Mouse (Mus musculus) ZHBTc4 (cell line): ENCODE data around the gene Rasa4.
"Not testable (repeated sequence)": the region's sequence is repeated elsewhere in the genome, so short reads cannot be mapped to it uniquely, and the experiment has no call there.

ENCODE experiments used
- DNase-seq: peaks from one replicate; pipeline ENCODE4 v3.0.0-alpha.2; 2011; ENCODE audit warnings: low read depth, low spot score

The Rasa4 gene

DNA sequence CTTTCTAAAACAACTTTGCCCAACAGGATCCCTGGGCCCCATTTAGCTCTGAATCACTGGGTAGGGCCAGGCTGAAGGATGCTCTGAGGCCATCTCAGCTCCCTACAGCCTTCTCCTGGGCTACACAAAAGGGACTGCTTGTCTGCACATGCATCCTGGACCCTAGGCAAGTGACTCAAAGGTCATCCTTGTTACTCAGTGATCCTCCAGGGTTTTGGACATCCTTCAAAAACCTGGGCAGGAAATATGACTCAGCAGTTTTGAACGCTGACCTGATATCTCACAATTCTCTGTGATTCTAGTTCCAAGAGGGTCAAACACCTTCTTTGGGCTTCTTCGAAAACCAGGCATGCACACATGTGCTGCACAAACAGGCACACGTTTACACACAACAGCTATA, 25.3 kb downstream of the Rasa4 start:
- no peak for DNase-seq

DNA sequence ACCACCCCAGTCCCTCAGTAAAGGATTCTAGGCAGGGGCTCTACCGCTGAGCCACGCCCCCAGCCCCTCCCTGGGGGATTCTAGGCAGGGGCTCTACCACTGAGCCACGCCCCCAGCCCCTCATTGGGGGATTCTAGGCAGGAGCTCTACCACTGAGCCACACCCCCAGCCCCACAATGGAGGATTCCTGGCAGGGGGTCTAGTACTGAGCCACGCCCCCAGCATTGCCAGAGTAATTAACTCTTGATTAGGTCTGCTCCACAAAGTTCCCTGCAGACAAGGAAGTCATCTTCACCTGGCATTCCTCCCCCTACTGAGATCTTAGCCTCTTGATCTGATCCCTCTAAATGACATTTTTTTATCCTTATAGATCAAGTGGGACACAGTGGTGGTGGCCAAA, 29.8 kb downstream of the Rasa4 start:
- DNase-seq: peak; percentile 85

DNA sequence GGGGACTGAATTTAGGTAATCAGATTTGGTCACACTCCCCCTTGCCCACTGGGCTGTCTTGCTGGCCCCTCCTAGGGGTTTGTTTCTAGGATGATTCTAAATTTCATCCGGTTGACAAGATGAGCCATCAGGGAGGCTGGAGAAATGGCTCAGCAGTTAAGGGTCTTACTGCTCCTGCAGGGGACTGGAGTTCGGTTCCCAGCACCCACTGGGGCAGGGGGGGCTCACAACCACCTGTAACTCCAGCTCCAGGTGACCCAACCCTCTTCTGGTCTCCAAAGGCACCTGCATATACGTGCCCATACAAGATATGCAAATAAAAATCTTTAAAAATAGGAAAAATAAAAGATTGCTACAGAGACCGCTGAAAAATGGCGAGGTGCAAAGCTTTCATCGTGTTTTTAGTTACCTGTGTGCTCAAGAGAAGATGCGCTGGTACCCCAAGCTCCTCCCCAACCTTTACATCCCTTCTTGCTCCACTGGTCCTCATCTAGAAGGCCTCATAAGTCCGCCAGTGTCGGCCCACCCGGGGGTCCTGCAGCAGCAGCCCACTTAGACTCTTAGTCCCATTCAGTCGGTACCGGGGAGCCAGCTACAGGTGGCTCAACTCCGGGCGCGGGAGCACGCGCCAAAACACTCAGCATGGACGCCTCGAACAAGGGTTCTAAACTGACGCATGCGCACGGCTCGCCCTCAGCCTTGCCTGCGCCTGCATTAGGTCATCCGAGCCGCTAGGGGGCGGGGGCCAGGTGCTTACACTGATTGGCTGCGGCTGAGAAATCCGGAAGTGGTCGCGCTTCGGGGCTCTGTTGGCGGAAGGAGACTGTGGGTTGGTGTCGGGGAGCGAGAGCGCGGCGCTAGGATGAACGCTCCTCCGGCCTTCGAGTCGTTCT, 32.4 kb downstream of the Rasa4 start, which contains the start of gene Polr2j:
Polr2j (plus strand) TSS at position 741 of the 893 bp plus-strand sequence.
- peak; percentile 99 for DNase-seq

DNA sequence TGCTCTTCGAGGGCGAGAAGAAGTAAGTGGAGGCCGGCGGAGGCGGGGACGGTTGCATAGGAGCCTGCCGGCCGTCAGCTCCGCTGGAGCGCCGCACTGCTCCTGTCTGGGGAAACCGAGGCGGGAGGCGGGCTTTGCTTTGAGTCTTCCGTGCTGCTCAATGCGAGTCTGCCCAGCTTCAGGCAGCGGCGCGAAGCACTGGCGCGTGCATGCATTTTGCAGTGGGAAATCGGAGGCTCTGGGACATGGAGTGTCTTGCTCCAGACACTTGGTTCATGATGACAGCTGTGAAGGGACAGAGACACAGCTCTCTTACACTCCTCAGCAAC, 33.0 kb downstream of the Rasa4 start:
- DNase-seq: no peak

DNA sequence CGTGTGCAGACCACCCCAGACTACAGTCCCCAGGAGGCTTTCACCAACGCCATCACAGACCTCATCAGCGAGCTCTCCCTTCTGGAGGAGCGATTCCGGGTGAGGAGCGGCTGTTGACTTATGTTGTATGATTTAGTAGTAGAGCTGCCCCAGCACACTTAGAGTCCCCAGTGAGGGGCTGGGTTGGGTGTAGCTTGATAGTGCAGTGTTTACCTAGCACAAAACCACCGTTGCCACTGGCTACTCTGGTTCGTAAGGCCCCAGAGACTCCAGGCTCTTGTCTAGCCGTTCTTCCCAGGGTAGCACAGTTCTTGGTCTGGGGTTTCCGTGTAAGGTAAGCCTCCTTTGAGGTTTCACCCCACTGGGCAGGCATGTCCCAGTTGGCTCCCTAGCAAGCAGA, 38.4 kb downstream of the Rasa4 start:
- DNase-seq: no peak

DNA sequence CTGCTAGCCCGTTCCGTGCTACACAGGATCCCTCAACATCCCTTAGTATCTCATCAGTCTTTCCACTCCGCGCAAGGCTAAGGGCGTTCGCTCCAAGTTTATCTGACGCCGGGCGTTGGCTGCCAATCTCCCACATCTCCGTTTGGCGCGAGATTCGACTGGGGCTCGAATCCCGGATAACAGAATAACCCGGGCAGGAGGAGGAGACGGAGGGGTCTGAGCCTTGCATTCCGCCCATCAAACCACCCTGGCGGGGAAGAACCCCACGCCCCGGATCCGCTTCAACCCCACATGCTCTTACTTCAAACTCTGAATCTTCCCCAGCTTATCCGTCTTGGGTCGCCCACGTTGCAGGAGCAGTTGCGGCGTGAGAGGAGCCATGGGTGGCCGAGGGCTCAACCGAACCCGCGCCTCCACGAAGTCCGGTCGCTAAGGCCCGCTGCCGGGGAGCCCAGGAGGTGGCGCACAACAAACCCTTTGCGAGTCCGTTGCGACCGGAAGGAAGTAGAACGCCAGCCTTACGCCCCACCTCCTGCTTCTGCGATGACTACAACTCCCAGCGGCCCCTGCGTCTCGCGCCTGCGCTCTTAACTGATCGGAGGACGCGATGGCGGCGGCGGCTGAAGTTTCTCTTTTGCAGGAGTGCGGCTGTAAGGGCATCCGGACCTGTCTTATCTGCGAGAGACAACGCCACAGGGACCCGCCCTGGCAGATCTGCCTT, 52.0 kb downstream of the Rasa4 start, which contains the start of the genes Lrwd1 and Alkbh4:
Lrwd1 (minus strand) TSS at position 504 of the 721 bp plus-strand sequence.
Alkbh4 (plus strand) TSS at position 576 of the 721 bp plus-strand sequence.
- DNase-seq: peak; percentile 99

DNA sequence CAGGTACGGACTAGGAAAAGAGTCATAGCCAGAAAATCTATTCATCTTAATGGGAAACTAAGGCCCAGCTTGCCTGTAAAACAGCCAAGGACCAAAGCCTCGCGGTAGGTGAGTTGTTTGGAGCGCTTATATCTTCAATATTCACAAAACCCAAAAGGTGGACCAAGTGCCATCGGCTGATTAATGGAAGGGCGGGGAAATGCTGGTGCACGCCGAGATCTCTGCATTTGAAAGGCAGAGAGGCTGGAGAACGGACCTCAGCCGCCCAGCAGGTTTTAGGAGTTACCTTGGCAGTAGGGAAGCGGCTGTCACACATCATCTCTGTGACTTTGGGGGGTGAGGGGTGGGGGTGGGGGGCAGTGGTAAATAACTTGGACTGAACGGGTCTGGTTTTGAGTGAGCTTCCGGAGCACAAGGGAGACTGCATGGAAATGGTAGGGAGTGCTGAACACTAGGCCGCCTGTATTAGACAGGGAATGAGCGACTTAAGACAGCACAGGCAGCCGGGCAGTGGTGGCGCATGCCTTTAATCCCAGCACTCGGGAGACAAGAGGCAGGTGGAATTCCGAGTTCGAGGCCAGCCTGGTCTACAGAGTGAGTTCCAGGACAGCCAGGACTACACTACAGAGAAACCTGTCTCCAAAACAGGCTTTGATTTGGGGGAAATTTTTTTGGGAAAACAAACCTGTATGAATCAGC, 52.7 kb downstream of the Rasa4 start:
- DNase-seq: peak; percentile 50

DNA sequence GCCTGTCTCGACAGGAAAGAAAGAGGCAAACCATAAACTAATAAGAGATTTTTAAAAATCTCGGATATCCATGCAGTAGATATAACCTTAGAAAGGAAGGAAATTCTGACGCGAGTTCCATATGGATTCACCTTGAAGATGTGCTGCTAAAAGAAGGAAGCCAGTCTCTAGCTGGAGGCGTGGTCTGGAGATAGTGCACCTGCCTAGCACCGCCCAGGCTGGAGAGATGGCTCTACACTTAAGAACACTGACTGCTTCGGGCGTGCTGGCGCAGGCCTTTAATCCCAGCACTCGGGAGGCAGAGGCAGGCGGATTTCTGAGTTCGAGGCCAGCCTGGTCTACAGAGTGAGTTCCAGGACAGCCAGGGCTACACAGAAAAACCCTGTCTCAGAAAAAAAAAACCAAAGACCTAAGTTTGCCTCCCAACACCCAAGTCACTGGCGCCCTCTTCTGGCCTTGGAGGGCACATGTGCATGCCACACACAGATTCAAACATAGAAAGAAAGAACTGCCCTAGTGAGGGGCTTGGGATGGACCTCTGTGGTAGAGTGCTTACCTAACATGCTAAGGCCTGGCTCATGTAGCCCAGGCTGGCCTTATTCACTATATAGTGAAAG, 54.0 kb downstream of the Rasa4 start:
- peak; percentile 86 for DNase-seq

DNA sequence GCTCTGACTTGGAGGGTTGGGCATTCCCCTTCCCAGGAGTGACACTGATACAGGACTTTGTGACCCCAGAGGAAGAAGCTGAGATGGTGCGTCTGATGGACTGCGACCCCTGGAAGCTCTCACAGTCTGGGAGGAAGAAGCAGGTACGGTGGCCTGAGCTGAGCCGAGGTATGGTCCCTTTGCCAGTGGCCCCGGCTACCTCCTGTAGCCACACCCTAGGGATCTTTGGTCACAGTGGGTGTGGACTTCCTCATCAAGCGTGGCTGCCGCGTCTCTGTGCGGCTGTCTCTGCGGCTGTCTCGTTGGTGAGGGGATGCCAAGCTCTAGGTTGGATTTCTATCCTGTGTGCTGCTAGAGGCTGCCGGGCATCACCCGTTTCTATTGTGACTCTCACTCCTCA, 55.7 kb downstream of the Rasa4 start:
- no peak for DNase-seq

DNA sequence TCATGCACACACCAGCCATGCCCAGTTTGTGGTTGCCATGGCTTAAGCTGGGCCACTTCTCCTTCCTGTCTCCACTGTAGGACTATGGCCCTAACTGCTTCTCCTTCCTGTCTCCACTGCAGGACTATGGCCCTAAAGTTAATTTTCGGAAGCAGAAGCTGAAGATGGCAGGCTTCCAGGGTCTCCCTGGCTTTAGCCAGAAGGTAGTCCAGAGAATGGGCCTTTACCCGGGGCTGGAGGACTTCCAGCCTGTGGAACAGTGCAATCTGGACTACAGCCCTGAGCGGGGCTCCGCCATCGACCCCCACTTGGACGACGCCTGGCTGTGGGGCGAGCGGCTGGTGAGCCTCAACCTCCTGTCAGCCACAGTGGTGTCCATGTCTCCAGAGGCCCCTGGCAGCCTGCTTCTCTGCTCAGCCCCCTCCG, 56.4 kb downstream of the Rasa4 start:
- no peak for DNase-seq

DNA sequence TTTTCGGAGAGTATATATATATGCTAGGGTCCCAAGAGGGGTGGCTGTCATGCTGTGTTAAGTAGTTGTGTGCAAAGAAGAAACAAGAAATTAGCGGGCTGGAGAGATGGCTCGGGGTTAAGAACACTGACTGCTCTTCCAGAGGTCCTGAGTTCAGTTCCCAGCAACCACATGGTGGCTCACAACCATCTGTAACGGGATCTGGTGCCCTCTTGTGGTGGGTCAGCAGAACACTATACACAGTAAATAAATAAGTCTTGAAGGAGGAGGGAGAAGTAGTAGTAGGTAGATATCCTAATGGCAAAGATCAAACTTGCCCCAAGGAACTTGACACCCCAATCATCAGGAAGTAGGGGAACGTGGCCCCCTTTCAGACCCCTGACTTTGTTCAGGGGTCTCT, 59.0 kb downstream of the Rasa4 start:
- DNase-seq: peak; percentile 58

DNA sequence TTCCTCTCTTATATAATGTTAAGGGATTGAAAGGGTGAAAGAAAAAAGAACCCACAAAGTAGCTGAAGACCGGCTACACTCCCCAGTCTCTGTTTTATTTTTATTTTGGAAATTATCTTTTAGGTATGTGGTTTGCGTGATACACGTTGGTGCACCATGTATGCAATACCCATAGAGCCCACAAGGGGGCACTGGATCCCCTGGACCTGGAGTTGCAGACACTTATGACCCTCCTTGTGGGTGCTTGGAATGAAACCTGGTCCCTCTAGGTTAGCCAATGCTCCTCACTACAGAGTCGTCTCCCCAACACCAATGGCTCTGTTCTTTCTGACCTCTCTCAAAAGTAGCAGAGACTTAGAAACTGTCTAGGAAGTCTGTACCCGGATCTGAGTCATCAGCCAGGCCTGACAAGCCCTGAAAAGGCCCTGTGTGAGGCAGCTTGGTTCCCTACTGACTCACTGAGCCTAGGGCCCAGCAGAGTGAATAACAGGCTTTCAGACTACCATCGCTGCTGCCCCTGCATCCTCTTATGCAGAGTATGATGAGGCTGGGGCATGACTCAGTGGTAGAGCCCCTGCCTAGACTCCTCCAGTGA, 59.5 kb downstream of the Rasa4 start:
- DNase-seq: peak; percentile 65

DNA sequence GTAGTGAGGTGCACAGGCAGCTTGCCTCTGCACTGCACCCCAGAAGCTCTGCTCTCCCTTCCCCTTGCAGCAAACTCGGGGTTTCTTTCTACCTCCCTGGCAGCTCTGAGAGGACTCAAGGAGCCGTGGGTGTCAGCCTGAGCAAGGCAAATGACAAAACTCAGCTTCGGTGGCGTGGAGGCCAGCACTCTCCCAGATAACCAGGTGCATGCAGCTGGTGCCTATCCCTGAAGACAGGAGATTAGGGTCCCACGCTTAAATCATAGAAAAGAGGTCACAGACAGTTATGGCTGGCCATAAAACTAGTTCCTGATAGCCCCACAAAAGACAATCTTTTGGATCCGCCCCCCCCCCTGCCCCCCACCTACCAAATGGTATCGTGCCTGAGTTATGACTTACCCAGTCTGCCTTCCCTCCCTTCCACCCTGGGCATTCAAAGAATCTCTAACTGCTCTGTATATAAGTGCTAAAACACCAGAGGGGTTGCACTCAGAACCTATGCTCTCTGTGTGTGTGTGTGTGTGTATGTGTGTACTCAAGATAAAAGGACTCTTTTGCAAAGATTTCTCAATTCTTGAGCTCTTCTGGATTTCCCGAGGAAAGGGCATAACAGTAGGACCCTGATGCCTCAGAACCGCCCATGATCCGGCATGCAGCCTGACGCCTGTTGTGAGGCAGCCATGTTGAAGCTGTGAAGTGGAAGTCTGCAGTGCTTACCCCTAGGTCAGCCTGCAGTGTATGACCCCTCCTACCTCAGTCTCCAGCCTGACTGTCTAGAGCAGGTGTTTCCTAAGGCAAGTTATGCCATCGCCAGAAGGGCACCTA, 61.1 kb downstream of the Rasa4 start:
- no peak for DNase-seq

DNA sequence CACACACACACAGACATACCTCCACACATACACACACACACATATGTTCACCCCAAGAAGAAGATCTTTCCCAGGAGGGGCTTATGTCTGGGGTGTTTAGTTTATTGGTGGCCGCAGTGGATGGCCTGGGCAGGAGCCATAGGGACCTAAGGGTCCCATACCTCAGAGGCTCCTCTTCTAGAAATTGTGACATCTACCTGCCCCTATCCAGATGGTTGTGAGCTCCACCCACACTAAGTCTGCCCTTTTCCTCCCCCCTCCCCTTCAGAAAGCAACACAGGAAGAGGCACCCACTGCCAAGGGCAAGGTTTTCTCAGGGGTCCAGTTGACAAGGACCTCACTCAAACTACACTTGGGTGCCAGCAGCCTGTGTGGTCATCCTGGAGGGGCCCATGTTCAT, 63.2 kb downstream of the Rasa4 start:
- no peak for DNase-seq

DNA sequence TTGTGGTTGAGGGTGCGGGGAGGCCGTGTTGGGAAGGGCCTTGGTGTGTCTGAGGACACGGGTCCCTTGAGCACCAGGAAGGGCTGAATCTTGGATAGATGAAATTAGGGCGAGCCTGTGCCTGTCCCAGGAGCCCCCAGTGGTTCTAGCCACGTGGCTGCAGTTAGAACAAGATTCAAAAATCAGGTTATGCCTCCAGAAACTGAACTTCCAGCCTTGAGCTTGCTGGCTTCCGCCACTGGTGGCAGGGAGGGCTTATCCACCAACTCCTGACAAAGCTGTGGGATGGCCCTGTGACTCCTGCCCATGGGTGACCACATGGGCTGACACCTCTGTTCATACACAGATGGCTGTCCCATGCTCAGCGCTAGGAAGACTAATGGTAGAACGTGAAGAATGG, 64.0 kb downstream of the Rasa4 start:
- DNase-seq: no peak

DNA sequence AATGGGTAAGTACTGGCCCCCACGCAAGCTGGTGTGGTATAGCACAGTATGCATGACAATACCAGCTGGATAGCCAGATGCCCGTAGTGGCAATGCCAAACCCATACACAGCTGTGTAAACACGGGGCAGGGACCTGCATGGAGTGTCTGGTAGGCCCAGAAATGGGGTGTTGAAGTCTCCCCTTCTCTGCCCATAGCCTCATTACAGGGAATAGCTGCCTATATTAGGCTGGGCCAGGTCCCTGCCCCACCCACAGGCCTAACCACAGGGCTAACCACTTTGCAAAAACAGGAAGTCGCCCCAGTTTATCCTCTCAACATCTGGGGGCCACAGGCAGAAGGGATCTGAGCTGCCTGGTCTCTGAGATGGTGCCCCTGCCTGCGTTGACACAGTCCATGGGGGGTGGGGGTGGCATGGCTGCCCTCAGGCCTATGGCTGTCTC, 65.4 kb downstream of the Rasa4 start:
- DNase-seq: not testable (repeated sequence)

DNA sequence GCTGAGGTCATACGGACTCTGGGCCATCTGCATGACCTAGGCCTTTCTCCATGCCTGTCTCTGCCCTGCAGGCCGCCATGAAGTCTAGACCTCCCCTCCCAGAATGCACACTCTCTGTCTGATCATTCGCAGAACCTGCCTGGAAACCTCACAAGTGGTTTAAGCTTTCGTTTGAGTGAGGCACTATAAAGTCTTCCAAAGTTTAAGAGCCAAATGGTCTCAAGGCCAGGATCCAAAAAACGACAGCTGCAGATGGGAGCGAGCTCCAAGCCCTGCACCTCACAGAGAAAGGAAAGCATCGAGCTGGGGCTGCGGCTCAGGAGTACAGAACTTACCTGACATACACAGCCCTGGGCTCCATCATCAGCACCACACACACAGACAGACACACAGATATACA, 68.6 kb downstream of the Rasa4 start:
- DNase-seq: no peak

DNA sequence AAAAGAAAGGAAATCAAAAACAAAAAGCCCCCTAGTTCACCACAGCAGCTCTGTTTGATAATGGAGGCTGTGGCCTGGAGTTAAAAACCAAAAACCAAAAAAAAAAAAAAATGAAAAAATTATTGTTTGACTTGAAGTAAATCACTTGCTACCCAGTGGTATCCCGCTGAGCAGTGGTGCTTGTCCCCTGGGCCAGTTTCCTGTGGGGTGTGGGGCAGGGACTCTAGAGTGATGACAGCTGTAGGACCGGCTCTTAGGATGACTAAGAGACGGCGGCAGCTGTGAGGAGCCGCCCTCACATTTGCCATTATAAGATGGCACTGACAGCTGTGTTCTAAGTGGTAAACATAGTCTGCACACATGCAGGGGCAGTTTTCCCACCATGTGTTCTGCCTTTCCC, 71.7 kb downstream of the Rasa4 start:
- no peak for DNase-seq

DNA sequence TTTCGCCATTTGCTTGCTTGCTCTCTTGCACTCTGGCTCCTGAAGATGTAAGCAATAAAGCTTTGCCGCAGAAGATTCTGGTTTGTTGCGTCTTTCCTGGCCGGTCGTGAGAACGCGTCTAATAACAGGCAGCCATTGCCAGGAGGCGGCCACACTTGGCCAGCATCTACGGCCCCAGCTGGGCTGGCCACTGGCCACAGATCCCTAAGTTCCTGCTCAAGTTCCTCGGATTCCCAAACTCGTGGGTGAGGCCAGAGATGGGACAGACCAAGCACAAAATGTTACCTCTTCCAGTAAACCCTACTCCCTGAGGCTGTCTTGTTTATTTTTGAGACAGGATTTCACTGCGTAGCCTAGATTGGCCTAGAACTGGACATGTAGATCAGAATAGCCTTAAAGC, 76.4 kb downstream of the Rasa4 start:
- not testable (repeated sequence) for DNase-seq
